Mouse (Mus musculus): ENCODE data around the gene Zfp652. TPM values are rescaled to one million over a fixed set of nuclear protein-coding genes. Genes with fewer than 3 reads are reported as not detected.

Gene Zfp652
- polyA plus RNA-seq, 1 experiment from 2014 or later = 12.8 TPM

GRCm38 (mm10) chr11:95728916-95729907, 16.7 kb downstream of the Zfp652 start:
- DNase-seq (ENCODE audit: low spot score) (no peak), ATAC-seq (replicated peaks; ENCODE audit: insufficient number of reproducible peaks, low FRiP score, low TSS enrichment, low read depth) (no peak)
- Histone ChIP-seq H3K27ac (replicated peaks; ENCODE audit: low read depth, low read length) (no peak overlapping the region), H3K36me3 (replicated peaks; ENCODE audit: control insufficient read depth, insufficient read depth, low read depth, low read length) (no peaks in the 10 kb centered on the region), H3K9ac (replicated peaks; ENCODE audit: low read length) (no peak overlapping the region), H3K9me3 (replicated peaks; ENCODE audit: control insufficient read depth, low read length) (no peaks in the 10 kb centered on the region), H3K4me2 (ENCODE audit: low read depth, low read length) (no peak overlapping the region), H3K27me3 (ENCODE audit: control insufficient read depth, insufficient read depth, low read length) (no peaks in the 10 kb centered on the region), H3K4me3 (ENCODE audit: low read depth, low read length) (no peak overlapping the region), H3K4me1 (ENCODE audit: control insufficient read depth, insufficient read depth, low read length) (no peaks in the 10 kb centered on the region)
- WGBS = 86% methylated on average over 12 of the region's 12 CpGs

- Histone ChIP-seq H3K27me3 (ENCODE audit: control insufficient read depth, insufficient read depth, low read length) (no peaks in the 10 kb centered on the region), H3K4me2 (ENCODE audit: low read depth, low read length) (no peak overlapping the region), H3K9ac (replicated peaks; ENCODE audit: low read length) (no peak overlapping the region), H3K4me1 (ENCODE audit: control insufficient read depth, insufficient read depth, low read length) (no peaks in the 10 kb centered on the region), H3K36me3 (replicated peaks; ENCODE audit: control insufficient read depth, insufficient read depth, low read depth, low read length) (no peaks in the 10 kb centered on the region), H3K9me3 (replicated peaks; ENCODE audit: control insufficient read depth, low read length) (no peaks in the 10 kb centered on the region), H3K4me3 (ENCODE audit: low read depth, low read length) (no peak overlapping the region), H3K27ac (replicated peaks; ENCODE audit: low read depth, low read length) (no peak overlapping the region)
- no peak for ATAC-seq (replicated peaks; ENCODE audit: insufficient number of reproducible peaks, low FRiP score, low TSS enrichment, low read depth)
- 94% methylated on average over 2 of the region's 2 CpGs for WGBS
- DNase-seq (ENCODE audit: low spot score) = no peak
Observed at GRCm38 (mm10) chr11:95734485-95734884, 22.0 kb downstream of the Zfp652 start.

GRCm38 (mm10) chr11:95737811-95738210, 25.3 kb downstream of the Zfp652 start:
- Histone ChIP-seq H3K27ac (replicated peaks; ENCODE audit: low read depth, low read length) (no peak overlapping the region), H3K36me3 (replicated peaks; ENCODE audit: control insufficient read depth, insufficient read depth, low read depth, low read length) (no peaks in the 10 kb centered on the region), H3K4me1 (ENCODE audit: control insufficient read depth, insufficient read depth, low read length) (no peaks in the 10 kb centered on the region), H3K4me2 (ENCODE audit: low read depth, low read length) (no peak overlapping the region), H3K27me3 (ENCODE audit: control insufficient read depth, insufficient read depth, low read length) (no peaks in the 10 kb centered on the region), H3K9ac (replicated peaks; ENCODE audit: low read length) (no peak overlapping the region), H3K9me3 (replicated peaks; ENCODE audit: control insufficient read depth, low read length) (no peaks in the 10 kb centered on the region), H3K4me3 (ENCODE audit: low read depth, low read length) (no peak overlapping the region)
- DNase-seq (ENCODE audit: low spot score) = no peak
- no peak for ATAC-seq (replicated peaks; ENCODE audit: insufficient number of reproducible peaks, low FRiP score, low TSS enrichment, low read depth)
- WGBS = 90% methylated on average over 3 of the region's 3 CpGs

GRCm38 (mm10) chr11:95744521-95744920, 32.0 kb downstream of the Zfp652 start:
- Histone ChIP-seq H3K27ac (replicated peaks; ENCODE audit: low read depth, low read length) (no peak overlapping the region), H3K4me3 (ENCODE audit: low read depth, low read length) (no peak overlapping the region), H3K27me3 (ENCODE audit: control insufficient read depth, insufficient read depth, low read length) (no peaks in the 10 kb centered on the region), H3K9ac (replicated peaks; ENCODE audit: low read length) (no peak overlapping the region), H3K9me3 (replicated peaks; ENCODE audit: control insufficient read depth, low read length) (no peaks in the 10 kb centered on the region), H3K4me1 (ENCODE audit: control insufficient read depth, insufficient read depth, low read length) (no peaks in the 10 kb centered on the region), H3K4me2 (ENCODE audit: low read depth, low read length) (no peak overlapping the region), H3K36me3 (replicated peaks; ENCODE audit: control insufficient read depth, insufficient read depth, low read depth, low read length) (no peaks in the 10 kb centered on the region)
- DNase-seq (ENCODE audit: low spot score) (no peak), ATAC-seq (replicated peaks; ENCODE audit: insufficient number of reproducible peaks, low FRiP score, low TSS enrichment, low read depth) (no peak)
- 87% methylated on average over 2 of the region's 2 CpGs for WGBS

GRCm38 (mm10) chr11:95746821-95747220, 34.3 kb downstream of the Zfp652 start:
- H3K4me2 ChIP-seq (ENCODE audit: low read depth, low read length) = no peak overlapping the region
- H3K4me1 ChIP-seq (ENCODE audit: control insufficient read depth, insufficient read depth, low read length) = no peaks in the 10 kb centered on the region
- no peak overlapping the region for H3K4me3 ChIP-seq (ENCODE audit: low read depth, low read length)
- H3K27ac ChIP-seq (replicated peaks; ENCODE audit: low read depth, low read length) = no peak overlapping the region
- H3K36me3 ChIP-seq (replicated peaks; ENCODE audit: control insufficient read depth, insufficient read depth, low read depth, low read length) = peaks cover 2% of the 10 kb centered on the region; the same call in 1 of the 2 replicates
- H3K27me3 ChIP-seq (ENCODE audit: control insufficient read depth, insufficient read depth, low read length) = no peaks in the 10 kb centered on the region
- DNase-seq (ENCODE audit: low spot score) = no peak
- H3K9me3 ChIP-seq (replicated peaks; ENCODE audit: control insufficient read depth, low read length) = no peaks in the 10 kb centered on the region
- no peak for ATAC-seq (replicated peaks; ENCODE audit: insufficient number of reproducible peaks, low FRiP score, low TSS enrichment, low read depth)
- WGBS = 87% methylated on average over 4 of the region's 4 CpGs
- H3K9ac ChIP-seq (replicated peaks; ENCODE audit: low read length) = no peak overlapping the region

DNA sequence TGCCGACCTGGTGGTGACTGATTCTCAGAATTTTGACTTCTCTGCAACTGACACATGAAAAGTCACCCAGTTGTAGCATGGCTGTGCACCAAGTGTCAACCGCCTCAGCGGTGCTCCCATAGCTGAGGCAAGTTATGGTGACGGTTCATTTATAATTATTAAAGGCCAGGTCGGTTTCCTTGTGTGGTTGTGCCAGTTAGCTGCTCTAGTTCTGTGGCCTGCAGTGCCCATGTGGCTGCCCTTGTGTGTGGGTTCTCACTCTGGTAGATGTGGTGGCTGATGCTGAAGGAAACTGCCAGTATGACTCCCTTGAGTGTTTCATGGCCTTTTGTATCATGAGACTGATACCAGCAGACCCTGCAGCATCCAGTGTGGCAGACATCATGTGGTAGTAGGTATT, 35.9 kb downstream of the Zfp652 start:
- 87% methylated on average over 5 of the region's 5 CpGs for WGBS

GRCm38 (mm10) chr11:95749619-95750018, 37.1 kb downstream of the Zfp652 start:
- H3K9ac ChIP-seq (replicated peaks; ENCODE audit: low read length) = no peak overlapping the region
- H3K9me3 ChIP-seq (replicated peaks; ENCODE audit: control insufficient read depth, low read length) = no peaks in the 10 kb centered on the region
- H3K27ac ChIP-seq (replicated peaks; ENCODE audit: low read depth, low read length) = no peak overlapping the region
- whole genome bisulfite sequencing = 87% methylated on average over 15 of the region's 15 CpGs
- no peaks in the 10 kb centered on the region for H3K4me1 ChIP-seq (ENCODE audit: control insufficient read depth, insufficient read depth, low read length)
- no peak for DNase-seq (ENCODE audit: low spot score)
- H3K4me3 ChIP-seq (ENCODE audit: low read depth, low read length) = no peak overlapping the region
- no peak for ATAC-seq (replicated peaks; ENCODE audit: insufficient number of reproducible peaks, low FRiP score, low TSS enrichment, low read depth)
- H3K36me3 ChIP-seq (replicated peaks; ENCODE audit: control insufficient read depth, insufficient read depth, low read depth, low read length) = peaks cover 6% of the 10 kb centered on the region
- no peaks in the 10 kb centered on the region for H3K27me3 ChIP-seq (ENCODE audit: control insufficient read depth, insufficient read depth, low read length)
- no peak overlapping the region for H3K4me2 ChIP-seq (ENCODE audit: low read depth, low read length)

More for the DNA sequence above, 35.9 kb downstream of the Zfp652 start:
- DNase-seq (ENCODE audit: low spot score) = no peak
- no peaks in the 10 kb centered on the region for H3K27me3 ChIP-seq (ENCODE audit: control insufficient read depth, insufficient read depth, low read length)
- no peaks in the 10 kb centered on the region for H3K9me3 ChIP-seq (replicated peaks; ENCODE audit: control insufficient read depth, low read length)
- no peak overlapping the region for H3K27ac ChIP-seq (replicated peaks; ENCODE audit: low read depth, low read length)
- no peak overlapping the region for H3K4me2 ChIP-seq (ENCODE audit: low read depth, low read length)
- H3K9ac ChIP-seq (replicated peaks; ENCODE audit: low read length) = no peak overlapping the region
- no peak for ATAC-seq (replicated peaks; ENCODE audit: insufficient number of reproducible peaks, low FRiP score, low TSS enrichment, low read depth)
- H3K4me3 ChIP-seq (ENCODE audit: low read depth, low read length) = no peak overlapping the region
- peaks cover 4% of the 10 kb centered on the region for H3K36me3 ChIP-seq (replicated peaks; ENCODE audit: control insufficient read depth, insufficient read depth, low read depth, low read length)
- H3K4me1 ChIP-seq (ENCODE audit: control insufficient read depth, insufficient read depth, low read length) = no peaks in the 10 kb centered on the region

- Histone ChIP-seq H3K27me3 (ENCODE audit: control insufficient read depth, insufficient read depth, low read length) (no peaks in the 10 kb centered on the region), H3K4me3 (ENCODE audit: low read depth, low read length) (no peak overlapping the region), H3K36me3 (replicated peaks; ENCODE audit: control insufficient read depth, insufficient read depth, low read depth, low read length) (peaks cover 6% of the 10 kb centered on the region), H3K4me1 (ENCODE audit: control insufficient read depth, insufficient read depth, low read length) (no peaks in the 10 kb centered on the region), H3K9me3 (replicated peaks; ENCODE audit: control insufficient read depth, low read length) (no peaks in the 10 kb centered on the region), H3K27ac (replicated peaks; ENCODE audit: low read depth, low read length) (no peak overlapping the region), H3K4me2 (ENCODE audit: low read depth, low read length) (no peak overlapping the region), H3K9ac (replicated peaks; ENCODE audit: low read length) (no peak overlapping the region)
- ATAC-seq (replicated peaks; ENCODE audit: insufficient number of reproducible peaks, low FRiP score, low TSS enrichment, low read depth) = no peak
- 0% methylated on average over 1 of the region's 1 CpGs for WGBS
- peak; percentile 90 for DNase-seq (ENCODE audit: low spot score)
Observed at GRCm38 (mm10) chr11:95750995-95751394, 38.5 kb downstream of the Zfp652 start.
